Mouse (Mus musculus): ENCODE results near the gene Gm13279. TPM values are rescaled to one million over a fixed set of nuclear protein-coding genes. Genes with fewer than 3 reads are reported as not detected.
"Not testable (repeated sequence)": the region's sequence is repeated elsewhere in the genome, so short reads cannot be mapped to it uniquely, and the experiment has no call there.

Gene Gm13279
- total and polyA plus RNA-seq, 3 experiments = not detected

DNA sequence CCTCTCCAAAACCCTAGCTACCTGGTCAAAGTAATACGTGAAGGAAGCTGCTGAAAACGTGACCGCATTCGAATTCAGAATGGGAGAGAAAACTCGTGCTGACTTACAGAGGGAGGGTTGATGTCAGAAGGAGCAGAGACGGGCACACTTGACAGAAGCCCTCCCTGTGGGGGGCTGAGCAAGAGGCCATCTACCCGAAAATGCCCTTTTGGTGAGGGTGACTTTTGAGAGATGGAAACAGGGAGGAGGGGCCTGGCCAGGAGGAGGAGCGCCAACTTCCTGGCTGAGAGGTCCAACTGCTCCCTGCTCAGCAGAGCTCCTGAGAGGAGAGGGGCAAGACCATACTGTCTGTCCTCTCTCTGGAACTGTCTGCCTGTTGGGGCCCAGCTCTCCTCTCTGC is 8.0 kb downstream of the Gm13279 start, which contains the start of gene Gm13288:
TSS of gene Gm13288 (plus strand) at position 301 of the 400 bp plus-strand sequence.
- H3K4me3 ChIP-seq (ENCODE audit: control insufficient read depth in 1 of 2, insufficient read depth in 1 of 2, low read depth in 2 of 2, low read length in 2 of 2); H3K9ac ChIP-seq (ENCODE audit: control insufficient read depth, low read depth, low read length, poor library complexity, severe bottlenecking); H3K79me2 ChIP-seq (ENCODE audit: control insufficient read depth, insufficient read depth, low read length, poor library complexity); H3K27me3 ChIP-seq (ENCODE audit: control insufficient read depth in 1 of 2, insufficient read depth in 2 of 2, low read length in 2 of 2); H3K9me3 ChIP-seq (replicated peaks; ENCODE audit: insufficient read depth, low read length); H3K36me3 ChIP-seq (ENCODE audit: control insufficient read depth in 1 of 2, insufficient read depth in 2 of 2, low read length in 2 of 2); DNase-seq (ENCODE audit: low read depth, low spot score); H3K27ac ChIP-seq (ENCODE audit: control insufficient read depth, low read depth, low read length); H3K4me1 ChIP-seq (ENCODE audit: control insufficient read depth in 1 of 2, insufficient read depth in 2 of 2, low read length in 2 of 2): not testable (repeated sequence)

DNA sequence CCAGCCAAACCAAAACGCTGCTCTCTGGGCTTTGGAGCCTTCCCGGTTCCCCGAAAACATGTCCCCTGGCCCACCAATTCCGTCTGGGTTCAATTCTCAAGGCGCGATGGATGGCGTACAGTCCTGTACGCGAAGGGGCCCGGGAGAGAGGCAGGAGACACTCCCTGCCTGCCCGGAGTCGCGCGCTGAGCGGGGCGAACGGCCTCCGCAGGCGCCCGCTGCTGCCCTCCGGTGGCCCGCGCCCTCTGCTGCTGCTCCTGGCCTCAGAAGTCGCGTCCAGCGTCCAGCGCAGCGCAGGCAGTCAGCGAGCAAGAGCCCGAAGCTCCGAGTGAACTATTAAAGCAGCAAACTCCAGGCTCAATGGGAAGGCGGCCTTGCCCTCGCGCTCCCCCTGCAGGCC is 8.6 kb downstream of the Gm13279 start:
- not testable (repeated sequence) for H3K36me3 ChIP-seq (ENCODE audit: control insufficient read depth in 1 of 2, insufficient read depth in 2 of 2, low read length in 2 of 2); H3K9me3 ChIP-seq (replicated peaks; ENCODE audit: insufficient read depth, low read length); H3K4me1 ChIP-seq (ENCODE audit: control insufficient read depth in 1 of 2, insufficient read depth in 2 of 2, low read length in 2 of 2); H3K9ac ChIP-seq (ENCODE audit: control insufficient read depth, low read depth, low read length, poor library complexity, severe bottlenecking); H3K27ac ChIP-seq (ENCODE audit: control insufficient read depth, low read depth, low read length); DNase-seq (ENCODE audit: low read depth, low spot score); H3K4me3 ChIP-seq (ENCODE audit: control insufficient read depth in 1 of 2, insufficient read depth in 1 of 2, low read depth in 2 of 2, low read length in 2 of 2); H3K27me3 ChIP-seq (ENCODE audit: control insufficient read depth in 1 of 2, insufficient read depth in 2 of 2, low read length in 2 of 2); H3K79me2 ChIP-seq (ENCODE audit: control insufficient read depth, insufficient read depth, low read length, poor library complexity)

DNA sequence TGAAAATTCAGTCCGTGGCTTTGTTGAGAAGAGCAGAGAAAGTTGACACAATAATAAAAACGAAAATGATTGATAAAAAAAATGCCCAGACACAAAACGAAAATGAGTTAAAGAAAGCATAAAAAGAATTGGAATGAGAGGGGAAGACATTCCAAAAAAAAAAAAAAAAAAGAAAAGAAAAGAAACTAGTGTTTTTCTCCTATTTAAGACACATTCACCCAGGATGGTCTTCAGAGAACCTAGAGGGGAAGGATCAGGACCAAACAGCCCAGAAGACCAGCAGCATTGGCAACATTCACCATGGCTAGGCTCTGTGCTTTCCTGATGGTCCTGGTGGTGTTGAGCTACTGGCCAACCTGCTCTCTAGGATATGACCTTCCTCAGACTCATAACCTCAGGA is 18.7 kb downstream of the Gm13279 start, which contains the start of gene Ifna7:
TSS of gene Ifna7 (plus strand) at position 301 of the 400 bp plus-strand sequence.
- DNase-seq (ENCODE audit: low read depth, low spot score) = no peak
- TF ChIP-seq ETS1 (IDR thresholded peaks at IDR 0.05; ENCODE audit: low read depth, low read length) = no peak
- no peak for TF ChIP-seq HCFC1 (IDR thresholded peaks at IDR 0.05; ENCODE audit: low read depth, low read length)
- no peak for TF ChIP-seq ZMIZ1 (IDR thresholded peaks at IDR 0.05; ENCODE audit: low read depth, low read length)
- no peak for TF ChIP-seq UBTF (IDR thresholded peaks at IDR 0.05; ENCODE audit: borderline replicate concordance, insufficient read depth, low read depth, low read length)
- TF ChIP-seq TAL1 (IDR thresholded peaks at IDR 0.05; ENCODE audit: low read length) = no peak
- no peak for TF ChIP-seq SMC3 (IDR thresholded peaks at IDR 0.05; ENCODE audit: low read depth, low read length)
- TF ChIP-seq CTCF (IDR thresholded peaks at IDR 0.05 in 2 of 3, conservative IDR thresholded peaks at IDR 0.05 in 1 of 3; ENCODE audit: control insufficient read depth in 1 of 3, insufficient read depth in 1 of 3, low read depth in 2 of 3, low read length in 3 of 3, poor library complexity in 1 of 3, severe bottlenecking in 1 of 3) = no peak
- no peaks in the 10 kb centered on the region for H3K4me1 ChIP-seq (ENCODE audit: control insufficient read depth in 1 of 2, insufficient read depth in 2 of 2, low read length in 2 of 2)
- H3K36me3 ChIP-seq (ENCODE audit: control insufficient read depth in 1 of 2, insufficient read depth in 2 of 2, low read length in 2 of 2) = no peaks in the 10 kb centered on the region
- no peak within 1 kb of the TSS for H3K27ac ChIP-seq (ENCODE audit: control insufficient read depth, low read depth, low read length)
- H3K4me3 ChIP-seq (ENCODE audit: control insufficient read depth in 1 of 2, insufficient read depth in 1 of 2, low read depth in 2 of 2, low read length in 2 of 2) = no peak within 1 kb of the TSS
- H3K27me3 ChIP-seq (ENCODE audit: control insufficient read depth in 1 of 2, insufficient read depth in 2 of 2, low read length in 2 of 2) = peaks cover 2 to 24% of the 10 kb centered on the region in 2 experiments; a peak in 3 of 4 replicates
- no peaks in the 10 kb centered on the region for H3K9me3 ChIP-seq (replicated peaks; ENCODE audit: insufficient read depth, low read length)
- no peak within 1 kb of the TSS for H3K9ac ChIP-seq (ENCODE audit: control insufficient read depth, low read depth, low read length, poor library complexity, severe bottlenecking)
- H3K79me2 ChIP-seq (ENCODE audit: control insufficient read depth, insufficient read depth, low read length, poor library complexity) = no peaks in the 10 kb centered on the region

DNA sequence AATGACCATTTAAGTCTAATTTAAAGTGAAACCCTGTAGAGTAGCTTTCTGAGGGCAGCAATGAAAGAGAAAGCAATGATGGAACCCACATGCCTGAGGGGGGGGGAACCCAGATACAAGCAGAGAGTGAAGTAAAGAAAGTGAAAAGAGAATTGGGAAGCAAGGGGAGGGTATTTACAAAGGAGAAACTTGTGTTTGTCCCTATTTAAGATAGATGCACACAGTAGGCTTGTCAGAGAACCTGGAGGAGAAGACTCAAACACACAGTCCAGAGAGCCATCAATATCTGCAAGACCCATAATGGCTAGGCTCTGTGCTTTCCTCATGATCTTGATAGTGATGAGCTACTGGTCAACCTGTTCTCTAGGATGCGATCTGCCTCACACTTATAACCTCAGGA is 22.5 kb downstream of the Gm13279 start, which contains the start of gene Ifna11:
TSS of gene Ifna11 (plus strand) at position 301 of the 400 bp plus-strand sequence.
- H3K36me3 ChIP-seq (ENCODE audit: control insufficient read depth in 1 of 2, insufficient read depth in 2 of 2, low read length in 2 of 2) = no peaks in the 10 kb centered on the region
- H3K4me1 ChIP-seq (ENCODE audit: control insufficient read depth in 1 of 2, insufficient read depth in 2 of 2, low read length in 2 of 2) = no peaks in the 10 kb centered on the region
- no peak for DNase-seq (ENCODE audit: low read depth, low spot score)
- H3K27ac ChIP-seq (ENCODE audit: control insufficient read depth, low read depth, low read length) = no peak within 1 kb of the TSS
- no peaks in the 10 kb centered on the region for H3K79me2 ChIP-seq (ENCODE audit: control insufficient read depth, insufficient read depth, low read length, poor library complexity)
- no peak within 1 kb of the TSS for H3K9ac ChIP-seq (ENCODE audit: control insufficient read depth, low read depth, low read length, poor library complexity, severe bottlenecking)
- TF ChIP-seq CHD2 (IDR thresholded peaks at IDR 0.05; ENCODE audit: low read length) (no peak), MYB (IDR thresholded peaks at IDR 0.05; ENCODE audit: low read depth, low read length) (no peak), NRF1 (IDR thresholded peaks at IDR 0.05; ENCODE audit: insufficient read depth, low read depth, low read length, poor library complexity, severe bottlenecking) (no peak), GABPA (IDR thresholded peaks at IDR 0.05; ENCODE audit: low read depth, low read length) (no peak), ZMIZ1 (IDR thresholded peaks at IDR 0.05; ENCODE audit: low read depth, low read length) (no peak), TBP (IDR thresholded peaks at IDR 0.05; ENCODE audit: low read depth, low read length) (no peak), USF2 (IDR thresholded peaks at IDR 0.05; ENCODE audit: borderline replicate concordance in 1 of 2, insufficient read depth in 1 of 2, low read depth in 1 of 2, low read length in 2 of 2) (no peak), USF1 (IDR thresholded peaks at IDR 0.05; ENCODE audit: low read depth, low read length) (no peak), KAT2A (conservative IDR thresholded peaks at IDR 0.05; ENCODE audit: low read depth, low read length) (no peak), NELFE (IDR thresholded peaks at IDR 0.05; ENCODE audit: low read depth, low read length) (no peak), RAD21 (IDR thresholded peaks at IDR 0.05; ENCODE audit: low read depth, low read length) (no peak), SIN3A (IDR thresholded peaks at IDR 0.05; ENCODE audit: low read length) (no peak), E2F4 (IDR thresholded peaks at IDR 0.05; ENCODE audit: borderline replicate concordance, low read depth, low read length) (no peak)
- H3K27me3 ChIP-seq (ENCODE audit: control insufficient read depth in 1 of 2, insufficient read depth in 2 of 2, low read length in 2 of 2) = peaks cover 2 to 17% of the 10 kb centered on the region in 2 experiments; a peak in 3 of 4 replicates
- no peaks in the 10 kb centered on the region for H3K9me3 ChIP-seq (replicated peaks; ENCODE audit: insufficient read depth, low read length)
- H3K4me3 ChIP-seq (ENCODE audit: control insufficient read depth in 1 of 2, insufficient read depth in 1 of 2, low read depth in 2 of 2, low read length in 2 of 2) = no peak within 1 kb of the TSS
